Mouse (Mus musculus) limb, embryonic 11.5 days (tissue): Measurements from ENCODE around the gene Xlr4a. TPM values are rescaled to one million over a fixed set of nuclear protein-coding genes. Genes with fewer than 3 reads are reported as not detected.

Source experiments
- ATAC-seq: fragments of 200-750 bp; cut with Nextera tagmentation; 2 replicates; pipeline ENCODE4 v1.8.0; 2017; ENCODE audit warnings: low read depth; ENCODE audit not compliant: insufficient number of reproducible peaks, low FRiP score, low TSS enrichment
- DNase-seq: peaks from one replicate; pipeline ENCODE4 v3.0.0-alpha.2; 2015; ENCODE audit warnings: low spot score
- H3K27ac ChIP-seq: fragments of 300-500 bp; sonication (generic); replicated peaks from 2 replicates; pipeline ENCODE4 v1.5.1; 2014; ENCODE audit warnings: low read depth, mild to moderate bottlenecking, low read length
- H3K27me3 ChIP-seq: fragments of 300-500 bp; sonication (generic); 2 replicates; pipeline ENCODE4 v1.6.1; 2014; ENCODE audit warnings: mild to moderate bottlenecking, low read length, mixed read lengths; ENCODE audit not compliant: control insufficient read depth, insufficient read depth
- H3K36me3 ChIP-seq: fragments of 300-500 bp; sonication (generic); 2 replicates; pipeline ENCODE4 v1.6.1; 2014; ENCODE audit warnings: mild to moderate bottlenecking, low read length, moderate library complexity, mixed read lengths; ENCODE audit not compliant: control insufficient read depth, insufficient read depth
- H3K4me1 ChIP-seq: fragments of 300-500 bp; sonication (generic); 2 replicates; pipeline ENCODE4 v1.6.1; 2014; ENCODE audit warnings: low read length, mixed read lengths; ENCODE audit not compliant: control insufficient read depth, insufficient read depth
- H3K4me2 ChIP-seq: fragments of 300-500 bp; sonication (generic); 2 replicates; pipeline ENCODE4 v1.6.1; 2014; ENCODE audit warnings: low read depth, mild to moderate bottlenecking, moderate library complexity; ENCODE audit not compliant: severe bottlenecking
- H3K4me3 ChIP-seq: fragments of 300-500 bp; sonication (generic); 2 replicates; pipeline ENCODE4 v1.5.1; 2014; ENCODE audit warnings: low read depth, low read length
- H3K9ac ChIP-seq: fragments of 300-500 bp; sonication (generic); 2 replicates; pipeline ENCODE4 v1.6.1; 2014; ENCODE audit warnings: mild to moderate bottlenecking, low read length
- H3K9me3 ChIP-seq: fragments of 300-500 bp; sonication (generic); 2 replicates; pipeline ENCODE4 v1.6.1; 2016; ENCODE audit warnings: low read length; ENCODE audit not compliant: control insufficient read depth
- WGBS: fragments of 180-500 bp; shearing (Covaris S2); extraction: QIAGEN DNeasy Blood & Tissue Kit; methylation state at CpG from one replicate; pipeline ENCODE4 v1.1.7; 2014; 5-methylcytosine and 5-hydroxymethylcytosine counted together
- polyA plus RNA-seq: library from polyadenylated mRNA; unstranded; fragments of >200 nt; fragmentation: Nextera tagmentation; extraction: Ambion mirVana; gene quantifications from 2 replicates; pipeline ENCODE4 v1.2.1, GENCODE M21; 2014

Xlr4a gene
- polyA plus RNA-seq, 1 experiment from 2014 or later, result 0.43 TPM

DNA sequence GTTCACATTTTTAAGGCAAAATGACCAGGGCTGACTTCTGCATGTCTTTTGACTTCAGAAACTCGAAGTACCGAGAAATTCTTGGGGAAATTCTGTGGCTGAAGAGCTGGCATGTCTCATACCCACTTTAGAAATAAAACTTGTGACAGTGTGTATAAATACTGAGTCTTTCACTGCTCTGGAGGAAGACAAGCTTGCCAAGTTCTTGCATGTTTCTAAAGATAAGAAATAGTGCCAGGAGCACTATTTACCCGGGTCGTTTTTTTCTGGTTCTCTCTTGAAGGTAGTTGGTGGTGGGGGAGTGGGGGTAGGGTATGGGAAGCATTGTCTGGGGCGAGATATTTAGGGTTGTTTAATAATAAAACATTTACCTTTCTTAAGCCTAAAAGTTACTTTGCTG is 20.0 kb downstream of the Xlr4a start:
- H3K9ac ChIP-seq, result no peak overlapping the region
- no peak for ATAC-seq
- no peak for DNase-seq
- H3K9me3 ChIP-seq, result no peaks in the 10 kb centered on the region
- H3K36me3 ChIP-seq, result no peaks in the 10 kb centered on the region
- H3K27me3 ChIP-seq, result no peaks in the 10 kb centered on the region
- H3K4me1 ChIP-seq, result no peaks in the 10 kb centered on the region
- no peak overlapping the region for H3K27ac ChIP-seq
- no peak overlapping the region for H3K4me3 ChIP-seq
- WGBS, result 51% methylated on average over 5 of the region's 5 CpGs
- H3K4me2 ChIP-seq, result no peak overlapping the region

GRCm38 (mm10) chrX:73061528-73061927 is 20.8 kb downstream of the Xlr4a start:
- ATAC-seq (no peak), DNase-seq (no peak)
- H3K4me3 ChIP-seq, result no peak overlapping the region
- no peaks in the 10 kb centered on the region for H3K36me3 ChIP-seq
- H3K27me3 ChIP-seq, result no peaks in the 10 kb centered on the region
- 84% methylated on average over 1 of the region's 1 CpGs for WGBS
- H3K9me3 ChIP-seq, result no peaks in the 10 kb centered on the region
- H3K27ac ChIP-seq, result no peak overlapping the region
- H3K4me2 ChIP-seq, result no peak overlapping the region
- no peak overlapping the region for H3K9ac ChIP-seq
- no peaks in the 10 kb centered on the region for H3K4me1 ChIP-seq

GRCm38 (mm10) chrX:73053860-73054563 is 28.3 kb downstream of the Xlr4a start:
- DNase-seq (peak; percentile 93), ATAC-seq (peak; percentile 85; the same call in 1 of the 2 replicates)
- Histone ChIP-seq H3K9ac (no peak overlapping the region), H3K4me3 (no peak overlapping the region), H3K27me3 (no peaks in the 10 kb centered on the region), H3K27ac (no peak overlapping the region), H3K9me3 (no peaks in the 10 kb centered on the region), H3K4me1 (no peaks in the 10 kb centered on the region), H3K4me2 (peak overlapping the region; percentile 13; the same call in 1 of the 2 replicates), H3K36me3 (no peaks in the 10 kb centered on the region)
- 21% methylated on average over 14 of the region's 14 CpGs for WGBS

DNA sequence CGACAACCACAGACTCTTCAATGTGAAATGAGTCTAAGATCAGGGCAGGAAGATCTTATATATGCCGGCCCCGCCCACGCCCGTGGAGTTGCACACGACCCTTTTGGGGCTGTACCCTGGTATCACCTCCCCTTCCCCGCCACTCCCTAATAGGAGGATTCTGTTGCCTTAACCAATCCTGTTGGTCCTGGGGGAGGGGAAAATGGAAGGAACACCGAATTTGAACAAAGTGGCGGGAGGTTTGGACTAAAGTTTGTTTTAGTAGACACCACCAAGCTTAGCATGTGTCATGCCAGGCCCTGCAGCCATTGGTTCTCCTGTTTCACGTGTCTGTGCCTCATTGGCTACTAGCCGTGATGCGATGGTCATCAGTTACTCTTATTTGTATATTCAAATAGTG is 42.6 kb downstream of the Xlr4a start:
- DNase-seq (no peak), ATAC-seq (no peak)
- no peaks in the 10 kb centered on the region for H3K4me1 ChIP-seq
- H3K27me3 ChIP-seq, result no peaks in the 10 kb centered on the region
- no peak overlapping the region for H3K4me3 ChIP-seq
- H3K36me3 ChIP-seq, result no peaks in the 10 kb centered on the region
- whole genome bisulfite sequencing, result 80% methylated on average over 12 of the region's 12 CpGs
- H3K9me3 ChIP-seq, result no peaks in the 10 kb centered on the region
- no peak overlapping the region for H3K9ac ChIP-seq
- H3K27ac ChIP-seq, result no peak overlapping the region
- no peak overlapping the region for H3K4me2 ChIP-seq

- DNase-seq (no peak), ATAC-seq (no peak)
- no peaks in the 10 kb centered on the region for H3K27me3 ChIP-seq
- WGBS, result 89% methylated on average over 8 of the region's 8 CpGs
- H3K4me2 ChIP-seq, result no peak overlapping the region
- H3K9me3 ChIP-seq, result no peaks in the 10 kb centered on the region
- H3K9ac ChIP-seq, result no peak overlapping the region
- no peaks in the 10 kb centered on the region for H3K4me1 ChIP-seq
- H3K36me3 ChIP-seq, result no peaks in the 10 kb centered on the region
- H3K27ac ChIP-seq, result no peak overlapping the region
- no peak overlapping the region for H3K4me3 ChIP-seq
These were observed 43.4 kb downstream of the Xlr4a start for GRCm38 (mm10) chrX:73038831-73039230.

DNA sequence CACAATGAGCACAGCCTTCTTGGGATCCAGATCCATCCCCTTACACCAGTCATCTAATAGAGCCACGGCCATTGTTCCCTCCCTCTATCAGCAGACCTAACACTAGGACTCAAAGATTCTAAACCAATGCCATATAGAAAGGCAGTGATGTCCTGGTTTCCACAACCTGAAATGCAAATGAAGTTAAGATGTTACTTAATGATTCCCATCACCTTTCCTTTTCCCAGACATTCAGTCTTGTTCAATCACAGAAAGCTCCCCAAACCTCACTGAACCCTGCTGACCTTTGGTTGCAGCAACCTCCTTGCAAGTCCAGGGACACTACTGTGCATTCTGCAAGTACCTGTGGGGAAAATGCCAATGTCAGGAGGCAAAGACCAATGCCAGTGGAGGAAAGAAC is 45.3 kb downstream of the Xlr4a start, which contains the start of gene Pnma5:
Gene Pnma5, minus strand, starts transcription at position 101 of the 400 bp plus-strand sequence.
- H3K9ac ChIP-seq, result no peak within 1 kb of the TSS
- no peaks in the 10 kb centered on the region for H3K4me1 ChIP-seq
- ATAC-seq, result no peak
- 86% methylated on average over 1 of the region's 1 CpGs for WGBS
- no peaks in the 10 kb centered on the region for H3K27me3 ChIP-seq
- no peak for DNase-seq
- no peak within 1 kb of the TSS for H3K4me3 ChIP-seq
- no peak within 1 kb of the TSS for H3K27ac ChIP-seq
- no peak within 1 kb of the TSS for H3K4me2 ChIP-seq
- H3K36me3 ChIP-seq, result no peaks in the 10 kb centered on the region
- no peaks in the 10 kb centered on the region for H3K9me3 ChIP-seq

Other genes starting within 250 kb of the Xlr4a start
- 106 and 107 TPM in 2 replicates for gene Cetn2, start 164.1 kb downstream of the Xlr4a start, polyA plus RNA-seq
- gene Nsdhl, start 163.9 kb downstream of the Xlr4a start, polyA plus RNA-seq, result 32.9 and 33.9 TPM in 2 replicates
- gene Zfp185, start 95.1 kb downstream of the Xlr4a start, polyA plus RNA-seq, result 4.7 and 4.8 TPM in 2 replicates
- not detected in 2 replicates for gene Pnma5, start 45.4 kb downstream of the Xlr4a start, polyA plus RNA-seq
- gene Pnma3, start 17.7 kb downstream of the Xlr4a start, polyA plus RNA-seq, result 0.07 and 0.15 TPM in 2 replicates
- 3.5 and 3.7 TPM in 2 replicates for gene Xlr3a, start 14.6 kb upstream of the Xlr4a start, polyA plus RNA-seq
- gene Gm14685, start 34.6 kb upstream of the Xlr4a start, polyA plus RNA-seq, result not detected in 2 replicates
- not detected in 2 replicates for gene Xlr5b, start 66.3 kb upstream of the Xlr4a start, polyA plus RNA-seq
- not detected in 2 replicates for gene DXBay18, start 67.0 kb upstream of the Xlr4a start, polyA plus RNA-seq
- gene Spin2d, start 94.5 kb upstream of the Xlr4a start, polyA plus RNA-seq, result not detected in 2 replicates
- gene Xlr3b, start 109.7 kb upstream of the Xlr4a start, polyA plus RNA-seq, result 14.6 and 16.8 TPM in 2 replicates
- 0.51 and 0.91 TPM in 2 replicates for gene Xlr4b, start 131.9 kb upstream of the Xlr4a start, polyA plus RNA-seq
- gene F8a, start 145.8 kb upstream of the Xlr4a start, polyA plus RNA-seq, result 7.5 and 9.2 TPM in 2 replicates
- gene Xlr4c, start 160.7 kb upstream of the Xlr4a start, polyA plus RNA-seq, result not detected in 2 replicates
- 0.12 and 0.17 TPM in 2 replicates for gene Xlr3c, start 182.9 kb upstream of the Xlr4a start, polyA plus RNA-seq
- not detected in 2 replicates for gene Xlr5a, start 210.5 kb upstream of the Xlr4a start, polyA plus RNA-seq
- gene Xlr5c, start 210.5 kb upstream of the Xlr4a start, polyA plus RNA-seq, result not detected in 2 replicates